Mouse (Mus musculus): ENCODE measurements around the gene Riox1.

GRCm38 (mm10) chr12:83984752-83985151 is 34.3 kb downstream of the Riox1 start, which contains the start of gene Heatr4:
- TF ChIP-seq CTCF (IDR thresholded peaks at IDR 0.05; ENCODE audit: control insufficient read depth, insufficient read depth, low read length) (no peak), POLR2A (IDR thresholded peaks at IDR 0.05; ENCODE audit: borderline replicate concordance, control insufficient read depth, low read depth, low read length) (no peak)
